Mouse (Mus musculus) kidney, postnatal 0 days (tissue): ENCODE results near the gene Arhgef17. TPM values are rescaled to one million over a fixed set of nuclear protein-coding genes. Genes with fewer than 3 reads are reported as not detected.

Experiments used
- ATAC-seq: fragments of 200-750 bp; cut with Nextera tagmentation; replicated peaks from 2 replicates; pipeline ENCODE4 v1.8.0; 2017; ENCODE audit warnings: low read depth, moderate number of reproducible peaks, moderate TSS enrichment, moderate library complexity; ENCODE audit not compliant: low FRiP score
- DNase-seq: peaks from one replicate; pipeline ENCODE4 v3.0.0-alpha.2; 2016; ENCODE audit warnings: low spot score
- H3K27ac ChIP-seq: fragments of 300-500 bp; sonication (generic); 2 replicates; pipeline ENCODE4 v1.5.1; 2014; ENCODE audit warnings: mild to moderate bottlenecking
- H3K27me3 ChIP-seq: fragments of 300-500 bp; sonication (generic); 2 replicates; pipeline ENCODE4 v1.6.1; 2014; ENCODE audit warnings: low read length, mixed read lengths; ENCODE audit not compliant: insufficient read depth
- H3K36me3 ChIP-seq: fragments of 300-500 bp; sonication (generic); 2 replicates; pipeline ENCODE4 v1.6.1; 2014; ENCODE audit warnings: low read length, mixed read lengths; ENCODE audit not compliant: insufficient read depth
- H3K4me1 ChIP-seq: fragments of 300-500 bp; sonication (generic); replicated peaks from 2 replicates; pipeline ENCODE4 v1.6.1; 2014; ENCODE audit warnings: antibody characterized with exemption, low read length, mixed read lengths; ENCODE audit not compliant: insufficient read depth
- H3K4me2 ChIP-seq: fragments of 300-500 bp; sonication (generic); 2 replicates; pipeline ENCODE4 v1.6.1; 2014; ENCODE audit warnings: mild to moderate bottlenecking, low read length, moderate library complexity, mixed read lengths
- H3K4me3 ChIP-seq: fragments of 300-500 bp; sonication (generic); replicated peaks from 2 replicates; pipeline ENCODE4 v1.5.1; 2014; ENCODE audit warnings: low read depth, low read length
- H3K9ac ChIP-seq: fragments of 300-500 bp; sonication (generic); 2 replicates; pipeline ENCODE4 v1.6.1; 2014; ENCODE audit warnings: low read depth, low read length
- H3K9me3 ChIP-seq: fragments of 300-500 bp; sonication (generic); replicated peaks from 2 replicates; pipeline ENCODE4 v1.6.1; 2016; ENCODE audit warnings: low read length, inconsistent platforms, mixed read lengths
- CTCF ChIP-seq: IDR thresholded peaks from 2 replicates; pipeline ENCODE4 v1.5.1; 2016; ENCODE audit warnings: antibody characterized with exemption, low read depth, mild to moderate bottlenecking, moderate library complexity
- WGBS: fragments of 180-500 bp; shearing (Covaris S2); extraction: QIAGEN DNeasy Blood & Tissue Kit; methylation state at CpG from one replicate; pipeline ENCODE4 v1.1.7; 2014; 5-methylcytosine and 5-hydroxymethylcytosine counted together
- polyA plus RNA-seq: library from polyadenylated mRNA; unstranded; fragments of >200 nt; fragmentation: Nextera tagmentation; extraction: Ambion mirVana; gene quantifications from 2 replicates; pipeline ENCODE4 v1.2.1, GENCODE M21; 2015

Gene Arhgef17
- polyA plus RNA-seq, 1 experiment from 2014 or later, result 7.8 TPM

GRCm38 (mm10) chr7:100968376-100968775, 36.5 kb upstream of the Arhgef17 start:
- no peak for DNase-seq
- ATAC-seq, result no peak
- WGBS, result 72% methylated on average over 6 of the region's 6 CpGs
- Histone ChIP-seq H3K4me3 (no peak overlapping the region), H3K4me2 (no peak overlapping the region), H3K36me3 (no peaks in the 10 kb centered on the region), H3K9me3 (no peaks in the 10 kb centered on the region), H3K4me1 (no peaks in the 10 kb centered on the region), H3K9ac (no peak overlapping the region), H3K27ac (no peak overlapping the region), H3K27me3 (peaks cover under 1% of the 10 kb centered on the region; the same call in 1 of the 2 replicates)
- no peak for TF ChIP-seq CTCF

GRCm38 (mm10) chr7:100967850-100968249, 35.9 kb upstream of the Arhgef17 start:
- Histone ChIP-seq H3K36me3 (no peaks in the 10 kb centered on the region), H3K4me3 (no peak overlapping the region), H3K4me1 (no peaks in the 10 kb centered on the region), H3K9me3 (no peaks in the 10 kb centered on the region), H3K27me3 (no peaks in the 10 kb centered on the region), H3K9ac (no peak overlapping the region), H3K27ac (no peak overlapping the region), H3K4me2 (no peak overlapping the region)
- no peak for TF ChIP-seq CTCF
- ATAC-seq (no peak), DNase-seq (no peak)
- 71% methylated on average over 9 of the region's 9 CpGs for WGBS

GRCm38 (mm10) chr7:100966014-100966413, 34.1 kb upstream of the Arhgef17 start:
- no peak for ATAC-seq
- WGBS, result 90% methylated on average over 7 of the region's 7 CpGs
- no peaks in the 10 kb centered on the region for H3K36me3 ChIP-seq
- H3K4me2 ChIP-seq, result no peak overlapping the region
- H3K9me3 ChIP-seq, result no peaks in the 10 kb centered on the region
- H3K4me1 ChIP-seq, result no peaks in the 10 kb centered on the region
- TF ChIP-seq CTCF, result no peak
- DNase-seq, result no peak
- no peak overlapping the region for H3K27ac ChIP-seq
- no peaks in the 10 kb centered on the region for H3K27me3 ChIP-seq
- H3K9ac ChIP-seq, result no peak overlapping the region
- no peak overlapping the region for H3K4me3 ChIP-seq

GRCm38 (mm10) chr7:100965079-100965478, 33.2 kb upstream of the Arhgef17 start:
- no peaks in the 10 kb centered on the region for H3K9me3 ChIP-seq
- H3K4me1 ChIP-seq, result no peaks in the 10 kb centered on the region
- peak; percentile 78 for TF ChIP-seq CTCF
- H3K4me2 ChIP-seq, result no peak overlapping the region
- WGBS, result 25% methylated on average over 4 of the region's 4 CpGs
- ATAC-seq (peak; percentile 60), DNase-seq (peak; percentile 72)
- no peak overlapping the region for H3K9ac ChIP-seq
- no peaks in the 10 kb centered on the region for H3K36me3 ChIP-seq
- H3K4me3 ChIP-seq, result no peak overlapping the region
- H3K27ac ChIP-seq, result no peak overlapping the region
- H3K27me3 ChIP-seq, result no peaks in the 10 kb centered on the region

- no peak overlapping the region for H3K4me2 ChIP-seq
- H3K4me1 ChIP-seq, result no peaks in the 10 kb centered on the region
- DNase-seq (no peak), ATAC-seq (no peak)
- H3K4me3 ChIP-seq, result no peak overlapping the region
- no peaks in the 10 kb centered on the region for H3K27me3 ChIP-seq
- no peak for TF ChIP-seq CTCF
- WGBS, result 84% methylated on average over 6 of the region's 6 CpGs
- no peaks in the 10 kb centered on the region for H3K9me3 ChIP-seq
- H3K36me3 ChIP-seq, result no peaks in the 10 kb centered on the region
- no peak overlapping the region for H3K27ac ChIP-seq
- H3K9ac ChIP-seq, result no peak overlapping the region
Measured at GRCm38 (mm10) chr7:100964242-100964641, 32.3 kb upstream of the Arhgef17 start.

GRCm38 (mm10) chr7:100963381-100963780, 31.5 kb upstream of the Arhgef17 start:
- H3K4me1 ChIP-seq, result no peaks in the 10 kb centered on the region
- DNase-seq, result no peak
- no peak overlapping the region for H3K4me3 ChIP-seq
- H3K9ac ChIP-seq, result no peak overlapping the region
- ATAC-seq, result no peak
- H3K9me3 ChIP-seq, result no peaks in the 10 kb centered on the region
- WGBS, result 71% methylated on average over 8 of the region's 8 CpGs
- H3K27me3 ChIP-seq, result no peaks in the 10 kb centered on the region
- no peak overlapping the region for H3K27ac ChIP-seq
- H3K4me2 ChIP-seq, result no peak overlapping the region
- no peaks in the 10 kb centered on the region for H3K36me3 ChIP-seq
- TF ChIP-seq CTCF, result no peak

GRCm38 (mm10) chr7:100961146-100961545, 29.2 kb upstream of the Arhgef17 start:
- H3K36me3 ChIP-seq, result no peaks in the 10 kb centered on the region
- no peak for TF ChIP-seq CTCF
- H3K4me1 ChIP-seq, result no peaks in the 10 kb centered on the region
- no peak overlapping the region for H3K4me3 ChIP-seq
- WGBS, result 71% methylated on average over 7 of the region's 7 CpGs
- no peaks in the 10 kb centered on the region for H3K9me3 ChIP-seq
- no peak for ATAC-seq
- no peaks in the 10 kb centered on the region for H3K27me3 ChIP-seq
- H3K4me2 ChIP-seq, result no peak overlapping the region
- no peak overlapping the region for H3K27ac ChIP-seq
- no peak for DNase-seq
- H3K9ac ChIP-seq, result no peak overlapping the region
